Mouse (Mus musculus): ENCODE results near the gene Shc1. TPM values are rescaled to one million over a fixed set of nuclear protein-coding genes. Genes with fewer than 3 reads are reported as not detected.

Gene Shc1
- 100 to 1,000 TPM; 114 to 119 TPM for total RNA-seq (2023)

GRCm38 (mm10) chr3:89418170-89418860 lies at the start of gene Shc1, which contains the start of gene Cks1b:
Gene Shc1 (plus strand): TSS chr3:89418443.
Gene Cks1b (minus strand): TSS chr3:89418383.

DNA sequence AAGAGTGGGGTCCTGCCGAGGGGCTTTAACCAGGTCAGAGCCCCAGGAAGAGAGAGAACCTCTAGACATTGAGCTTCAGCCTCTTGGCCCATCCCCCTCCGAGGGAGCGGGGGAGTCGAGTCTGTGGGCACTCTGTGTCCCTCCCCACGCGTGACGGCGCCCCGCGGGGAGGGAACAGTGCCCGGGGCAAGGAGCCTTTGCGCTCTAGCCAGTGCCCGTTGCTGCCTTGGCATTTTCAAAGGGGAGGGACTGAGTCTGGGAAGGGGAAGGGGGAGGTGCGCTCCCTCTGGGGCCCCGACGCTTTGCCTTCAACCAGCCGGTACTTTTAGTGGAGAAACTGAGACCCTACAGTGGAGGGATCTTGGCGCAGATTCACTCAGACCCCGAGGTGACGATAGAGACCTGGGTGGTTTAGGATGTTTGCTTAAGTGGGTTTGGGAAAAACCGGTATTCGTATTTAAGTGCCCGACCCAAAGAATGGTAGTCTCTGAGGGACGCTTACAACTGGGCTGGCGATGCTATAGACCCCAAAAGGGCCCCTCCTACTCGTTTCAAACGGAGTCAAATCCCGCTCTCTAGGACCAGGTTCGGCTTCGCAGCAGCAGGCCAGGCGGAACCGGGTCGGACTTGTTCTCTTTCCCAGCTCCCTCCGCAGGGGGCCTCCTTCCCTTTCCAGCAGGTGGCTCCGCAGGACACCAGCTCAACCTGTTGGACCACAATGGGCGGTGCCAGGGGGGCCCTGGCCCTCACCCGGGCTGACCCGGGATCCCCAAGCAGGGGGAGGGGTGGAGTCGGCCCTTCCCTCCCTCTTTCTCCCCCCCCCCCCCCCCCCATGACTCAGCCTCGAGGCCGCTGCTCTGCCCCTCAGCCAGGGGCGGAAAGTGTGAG lies 24.0 kb upstream of the Shc1 start, which contains the start of gene Zbtb7b:
Gene Zbtb7b (minus strand): TSS at position 771 of the 888 bp plus-strand sequence.

GRCm38 (mm10) chr3:89402693-89403092 lies 15.6 kb upstream of the Shc1 start, which contains the start of gene Lenep:
Gene Lenep (minus strand): TSS chr3:89402793.

GRCm38 (mm10) chr3:89411490-89412393 lies 6.5 kb upstream of the Shc1 start, which contains the start of gene Flad1:
Gene Flad1 (minus strand): TSS chr3:89411870.

GRCm38 (mm10) chr3:89430171-89431159 lies 12.2 kb downstream of the Shc1 start, which contains the start of gene Pygo2:
Gene Pygo2 (plus strand): TSS chr3:89430214.

GRCm38 (mm10) chr3:89436176-89437113 lies 18.2 kb downstream of the Shc1 start, which contains the start of gene Pbxip1:
Gene Pbxip1 (plus strand): TSS chr3:89436706.

GRCm38 (mm10) chr3:89454401-89455177 lies 36.3 kb downstream of the Shc1 start, which contains the start of gene Pmvk:
Gene Pmvk (plus strand): TSS chr3:89454541.

Other genes starting within 250 kb of the Shc1 start
- 10 to 100 TPM; 45.9 to 51.1 TPM for gene Scamp3, start 241.0 kb upstream of the Shc1 start, total RNA-seq (2023)
- gene Fam189b, start 235.3 kb upstream of the Shc1 start, total RNA-seq (2023) = 1 to 10 TPM; 4.8 to 7.0 TPM
- gene Gba, start 215.5 kb upstream of the Shc1 start, total RNA-seq (2023) = 10 to 100 TPM; 59.9 to 64.3 TPM
- 1 to 10 TPM in 1 of 2 experiments, under 1 TPM in 1; 0.68 to 1.4 TPM for gene Thbs3, start 203.3 kb upstream of the Shc1 start, total RNA-seq (2023)
- gene Mtx1, start 191.4 kb upstream of the Shc1 start, total RNA-seq (2023) = 10 to 100 TPM; 44.5 to 57.2 TPM
- gene Muc1, start 189.4 kb upstream of the Shc1 start, total RNA-seq (2023) = not detected
- 10 to 100 TPM; 68.3 to 70.2 TPM for gene Krtcap2, start 172.5 kb upstream of the Shc1 start, total RNA-seq (2023)
- gene Trim46, start 172.1 kb upstream of the Shc1 start, total RNA-seq (2023) = under 1 TPM; 0.44 to 0.61 TPM
- gene Dpm3, start 159.1 kb upstream of the Shc1 start, total RNA-seq (2023) = 10 to 100 TPM; 42.5 to 56.9 TPM
- gene Slc50a1, start 147.9 kb upstream of the Shc1 start, total RNA-seq (2023) = 10 to 100 TPM; 24.1 to 29.6 TPM
- gene Efna1, start 137.3 kb upstream of the Shc1 start, total RNA-seq (2023) = not detected
- not detected for gene Efna3, start 95.5 kb upstream of the Shc1 start, total RNA-seq (2023)
- not detected for gene Efna4, start 80.4 kb upstream of the Shc1 start, total RNA-seq (2023)
- gene Adam15, start 68.4 kb upstream of the Shc1 start, total RNA-seq (2023) = 100 to 1,000 TPM; 119 to 125 TPM
- gene Dcst2, start 56.5 kb upstream of the Shc1 start, total RNA-seq (2023) = under 1 TPM in 1 of 2 experiments, not detected in 1; 0.15 TPM
- gene Dcst1, start 53.2 kb upstream of the Shc1 start, total RNA-seq (2023) = not detected
- 100 to 1,000 TPM; 136 to 149 TPM for gene Zbtb7b, start 23.7 kb upstream of the Shc1 start, total RNA-seq (2023)
- not detected for gene Lenep, start 15.7 kb upstream of the Shc1 start, total RNA-seq (2023)
- gene Flad1, start 6.6 kb upstream of the Shc1 start, total RNA-seq (2023) = 10 to 100 TPM; 13.8 to 17.9 TPM
- gene Cks1b, start 60 bp upstream of the Shc1 start, total RNA-seq (2023) = 10 to 100 TPM; 45.4 to 57.0 TPM
- gene Pygo2, start 11.8 kb downstream of the Shc1 start, total RNA-seq (2023) = 10 to 100 TPM; 36.1 to 46.3 TPM
- gene Pbxip1, start 18.3 kb downstream of the Shc1 start, total RNA-seq (2023) = 100 to 1,000 TPM; 136 to 147 TPM
- 1 to 10 TPM; 9.1 to 9.9 TPM for gene Pmvk, start 36.1 kb downstream of the Shc1 start, total RNA-seq (2023)
- under 1 TPM; 0.13 to 0.26 TPM for gene Kcnn3, start 101.7 kb downstream of the Shc1 start, total RNA-seq (2023)